Mouse (Mus musculus) stomach, embryonic 16.5 days (tissue): ENCODE data around the gene H2-M10.6. TPM values are rescaled to one million over a fixed set of nuclear protein-coding genes. Genes with fewer than 3 reads are reported as not detected.
"Not testable (repeated sequence)": the region's sequence is repeated elsewhere in the genome, so short reads cannot be mapped to it uniquely, and the experiment has no call there.

Experiments used
- ATAC-seq: fragments of 200-750 bp; cut with Nextera tagmentation; 2 replicates; pipeline ENCODE4 v1.8.0; 2017; ENCODE audit warnings: moderate number of reproducible peaks, moderate TSS enrichment; ENCODE audit not compliant: insufficient read depth, low FRiP score
- H3K27ac ChIP-seq: fragments of 300-500 bp; sonication (generic); 2 replicates; pipeline ENCODE4 v1.5.1; 2014; ENCODE audit warnings: low read length
- H3K27me3 ChIP-seq: fragments of 300-500 bp; sonication (generic); 2 replicates; pipeline ENCODE4 v1.6.1; 2014; ENCODE audit warnings: low read length, control low read depth, mixed read lengths; ENCODE audit not compliant: control insufficient read depth, insufficient read depth
- H3K36me3 ChIP-seq: fragments of 300-500 bp; sonication (generic); 2 replicates; pipeline ENCODE4 v1.6.1; 2014; ENCODE audit warnings: low read length; ENCODE audit not compliant: control insufficient read depth, insufficient read depth
- H3K4me1 ChIP-seq: fragments of 300-500 bp; sonication (generic); 2 replicates; pipeline ENCODE4 v1.6.1; 2014; ENCODE audit warnings: low read length, control low read depth, mixed read lengths; ENCODE audit not compliant: control insufficient read depth, insufficient read depth
- H3K4me2 ChIP-seq: fragments of 300-500 bp; sonication (generic); 2 replicates; pipeline ENCODE4 v1.6.1; 2014; ENCODE audit warnings: low read depth, low read length, mixed read lengths
- H3K4me3 ChIP-seq: fragments of 300-500 bp; sonication (generic); replicated peaks from 2 replicates; pipeline ENCODE4 v1.5.1; 2014; ENCODE audit warnings: mild to moderate bottlenecking, low read length
- H3K9ac ChIP-seq: fragments of 300-500 bp; sonication (generic); 2 replicates; pipeline ENCODE4 v1.6.1; 2014; ENCODE audit warnings: low read length
- H3K9me3 ChIP-seq: fragments of 300-500 bp; sonication (generic); replicated peaks from 2 replicates; pipeline ENCODE4 v1.6.1; 2016; ENCODE audit warnings: low read length, control low read depth; ENCODE audit not compliant: control insufficient read depth
- WGBS: fragments of 180-500 bp; shearing (Covaris S2); extraction: QIAGEN DNeasy Blood & Tissue Kit; methylation state at CpG from one replicate; pipeline ENCODE4 v1.1.7; 2014; 5-methylcytosine and 5-hydroxymethylcytosine counted together
- polyA plus RNA-seq: library from polyadenylated mRNA; unstranded; fragments of >200 nt; fragmentation: Nextera tagmentation; extraction: Ambion mirVana; gene quantifications from 2 replicates; pipeline ENCODE4 v1.2.1, GENCODE M21; 2015

Gene H2-M10.6
- polyA plus RNA-seq: not detected in 2 replicates

DNA sequence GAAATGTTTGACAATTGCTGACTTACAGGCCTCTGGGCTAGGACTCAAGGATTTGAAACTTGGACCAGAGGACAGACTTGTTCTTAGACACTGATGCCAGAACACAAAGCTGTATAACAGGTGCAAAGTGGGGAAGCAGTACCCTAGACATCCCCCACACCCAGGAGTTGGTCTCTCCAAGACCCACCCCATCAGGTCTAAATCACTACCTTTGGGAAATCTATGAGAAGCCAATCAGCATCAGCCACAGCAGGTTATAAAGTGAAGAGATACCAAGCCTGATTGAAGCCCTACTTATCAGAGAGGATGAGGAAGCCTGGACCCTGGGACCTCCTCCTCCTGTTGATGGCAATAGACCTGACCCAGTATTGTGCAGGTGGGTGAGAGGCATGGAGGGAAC lies at the start of gene H2-M10.6:
TSS of gene H2-M10.6 (plus strand) at position 301 of the 400 bp plus-strand sequence.
- Histone ChIP-seq H3K9ac (no peak within 1 kb of the TSS), H3K4me3 (no peak within 1 kb of the TSS), H3K9me3 (no peaks in the 10 kb centered on the region), H3K27me3 (no peaks in the 10 kb centered on the region), H3K27ac (no peak within 1 kb of the TSS), H3K36me3 (no peaks in the 10 kb centered on the region), H3K4me1 (no peaks in the 10 kb centered on the region), H3K4me2 (no peak within 1 kb of the TSS)
- no peak for ATAC-seq

DNA sequence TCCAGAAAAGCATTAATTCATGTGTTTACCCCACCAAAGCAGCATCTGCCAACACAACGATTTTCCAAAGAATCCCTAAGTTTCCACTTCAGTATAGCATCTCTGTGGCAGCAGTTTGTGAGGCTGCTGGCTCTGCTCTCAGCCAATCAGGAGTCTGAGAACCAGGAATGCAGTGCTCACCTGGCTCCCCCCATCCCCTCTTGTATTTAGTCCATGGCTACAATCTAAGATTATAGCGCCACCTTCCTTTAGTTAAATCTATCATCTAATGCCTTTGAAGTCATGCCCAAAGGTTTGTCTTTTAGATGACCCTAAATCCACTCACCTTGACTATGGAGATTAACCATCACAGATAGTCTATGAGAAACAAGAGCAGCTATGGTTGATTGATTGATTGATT lies 48.2 kb upstream of the H2-M10.6 start:
- Histone ChIP-seq H3K4me1 (no peaks in the 10 kb centered on the region), H3K27ac (no peak overlapping the region), H3K4me3 (no peak overlapping the region), H3K9me3 (no peaks in the 10 kb centered on the region), H3K36me3 (no peaks in the 10 kb centered on the region), H3K27me3 (no peaks in the 10 kb centered on the region), H3K4me2 (no peak overlapping the region), H3K9ac (no peak overlapping the region)
- no peak for ATAC-seq
- WGBS: 58% methylated on average over 2 of the region's 2 CpGs

DNA sequence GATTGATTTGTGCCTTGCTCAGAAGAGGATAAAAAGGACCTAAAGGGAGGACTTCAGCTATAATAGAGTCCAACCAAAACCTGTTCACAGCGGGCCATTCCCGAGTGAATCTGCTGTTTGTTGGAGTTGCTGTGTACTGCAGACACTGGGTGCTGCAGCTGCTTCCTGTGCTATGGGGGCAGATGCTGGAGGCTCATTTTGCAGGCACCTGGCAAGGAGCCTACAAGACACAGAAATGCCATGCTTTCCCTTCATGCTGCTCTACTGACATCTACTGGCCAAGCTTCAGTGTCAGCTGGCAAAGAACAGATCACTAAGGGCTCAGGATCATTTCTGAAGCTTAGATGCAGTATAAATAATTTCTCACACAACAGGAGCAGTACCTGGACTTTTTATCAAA lies 47.7 kb upstream of the H2-M10.6 start:
- H3K36me3 ChIP-seq, H3K9ac ChIP-seq, H3K27me3 ChIP-seq, H3K4me2 ChIP-seq, H3K4me1 ChIP-seq, H3K27ac ChIP-seq, H3K9me3 ChIP-seq, H3K4me3 ChIP-seq, ATAC-seq: not testable (repeated sequence)
- 35% methylated on average over 2 of the region's 2 CpGs for WGBS

DNA sequence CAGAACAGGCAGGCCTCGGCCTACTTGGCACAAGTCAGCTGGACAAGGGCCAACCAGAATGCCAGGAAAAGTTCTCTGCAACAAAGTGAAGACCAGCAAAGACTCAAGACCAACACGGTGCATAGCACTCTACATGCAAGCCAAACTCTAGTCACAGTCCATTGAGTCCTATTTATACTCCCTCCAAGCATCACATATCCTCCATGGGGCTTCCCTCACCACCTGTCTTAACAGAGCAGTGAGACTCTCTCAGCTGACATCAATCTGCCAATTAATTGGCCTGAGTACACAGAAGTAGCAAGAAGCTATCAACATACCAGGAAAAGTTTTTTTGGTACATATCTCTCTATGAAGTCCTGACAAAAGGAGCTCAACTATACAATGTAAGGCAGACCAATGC lies 46.6 kb upstream of the H2-M10.6 start:
- ATAC-seq: not testable (repeated sequence)

DNA sequence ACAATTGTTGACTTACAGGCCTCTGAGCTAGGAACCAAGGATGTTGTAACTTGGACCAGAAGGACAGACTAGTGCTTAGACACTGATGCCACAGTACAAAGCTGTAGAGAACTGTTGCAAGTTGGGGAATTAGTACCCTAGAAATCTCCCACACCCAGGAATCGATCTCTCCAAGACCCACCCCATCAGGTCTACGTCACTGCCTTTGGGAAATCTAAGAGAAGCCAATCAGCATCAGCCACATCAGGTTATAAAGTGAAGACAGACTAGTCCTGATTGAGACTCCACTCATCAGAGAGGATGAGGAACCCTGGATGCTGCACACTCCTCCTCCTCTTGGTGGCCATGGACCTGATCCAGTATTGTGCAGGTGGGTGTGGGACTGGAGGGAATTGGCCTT lies 39.4 kb upstream of the H2-M10.6 start, which contains the start of gene H2-M10.5:
TSS of gene H2-M10.5 (plus strand) at position 301 of the 400 bp plus-strand sequence.
- not testable (repeated sequence) for H3K4me3 ChIP-seq, H3K4me2 ChIP-seq, H3K9ac ChIP-seq, H3K4me1 ChIP-seq, H3K36me3 ChIP-seq, H3K27ac ChIP-seq, H3K27me3 ChIP-seq, H3K9me3 ChIP-seq, ATAC-seq
- WGBS: 89% methylated on average over 2 of the region's 2 CpGs

More for the DNA sequence above, 46.6 kb upstream of the H2-M10.6 start:
- H3K9ac ChIP-seq, H3K36me3 ChIP-seq, H3K27ac ChIP-seq, H3K9me3 ChIP-seq, H3K4me3 ChIP-seq, H3K4me2 ChIP-seq, H3K27me3 ChIP-seq, H3K4me1 ChIP-seq: not testable (repeated sequence)
- WGBS: 50% methylated on average over 2 of the region's 2 CpGs

DNA sequence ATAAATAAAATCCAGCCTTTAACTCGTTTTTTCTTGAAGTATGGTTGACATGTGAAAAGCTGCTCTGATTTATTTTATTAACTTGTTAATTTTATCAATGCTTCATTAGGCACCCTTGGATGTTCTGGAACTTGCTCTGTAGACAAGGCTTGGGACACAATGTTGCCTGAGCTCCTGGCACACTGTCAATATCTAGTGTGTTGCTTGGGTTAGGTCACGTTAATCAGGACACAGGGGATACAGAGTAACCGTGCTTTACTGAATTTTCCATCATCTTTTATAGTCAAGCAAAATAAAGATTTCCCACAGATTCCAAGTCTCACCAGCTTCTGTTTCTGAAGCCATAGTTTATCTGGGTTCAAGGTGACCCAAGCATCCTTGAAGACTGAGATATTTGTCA lies 30.4 kb upstream of the H2-M10.6 start:
- ATAC-seq: no peak
- Histone ChIP-seq H3K9ac (no peak overlapping the region), H3K4me3 (no peak overlapping the region), H3K27me3 (no peaks in the 10 kb centered on the region), H3K27ac (no peak overlapping the region), H3K9me3 (no peaks in the 10 kb centered on the region), H3K36me3 (no peaks in the 10 kb centered on the region), H3K4me2 (no peak overlapping the region), H3K4me1 (no peaks in the 10 kb centered on the region)
- 53% methylated on average over 3 of the region's 3 CpGs for WGBS

DNA sequence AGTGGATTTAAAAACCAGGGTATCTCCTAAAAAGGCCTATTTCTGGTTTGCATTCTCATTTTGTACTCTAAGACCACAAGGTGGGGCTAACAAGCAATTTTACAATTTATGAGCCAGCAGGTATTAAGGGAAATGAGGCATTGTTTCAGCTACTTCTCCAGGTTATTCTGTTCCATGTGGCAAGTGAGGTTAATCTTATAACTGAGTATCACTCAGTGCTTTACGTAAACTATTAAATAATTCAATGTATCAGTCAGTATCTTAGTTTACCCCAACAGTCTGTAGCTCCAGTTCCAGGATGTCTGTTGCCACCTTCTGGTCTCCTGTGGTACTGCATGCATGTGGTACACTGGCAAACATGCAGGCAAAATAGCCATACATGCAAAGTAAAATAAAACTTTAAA lies 25.5 kb upstream of the H2-M10.6 start:
- not testable (repeated sequence) for H3K9ac ChIP-seq, H3K4me1 ChIP-seq, H3K9me3 ChIP-seq, ATAC-seq, H3K4me2 ChIP-seq, H3K36me3 ChIP-seq, H3K27ac ChIP-seq, H3K4me3 ChIP-seq, H3K27me3 ChIP-seq
- WGBS: 39% methylated on average over 1 of the region's 1 CpGs

DNA sequence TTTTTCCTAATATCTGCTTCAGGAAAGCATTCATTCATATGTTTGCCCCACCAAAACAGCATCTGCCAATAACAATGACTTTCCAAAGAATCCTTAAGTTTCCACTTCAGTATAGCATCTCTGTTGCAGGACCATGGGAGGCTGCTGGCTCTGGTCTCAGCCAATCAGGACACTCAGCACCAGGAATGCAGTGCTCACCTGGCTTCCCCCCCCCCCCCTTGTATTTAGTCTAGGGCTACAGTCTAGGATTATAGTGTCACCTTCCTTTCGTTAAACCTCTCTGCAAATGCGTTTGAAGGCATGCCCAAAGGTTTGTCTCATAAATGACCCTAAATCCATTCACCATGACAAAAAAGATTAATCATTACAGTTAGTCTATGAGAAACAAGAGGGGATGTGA lies 23.6 kb upstream of the H2-M10.6 start:
- Histone ChIP-seq H3K9ac (no peak overlapping the region), H3K4me2 (no peak overlapping the region), H3K4me3 (no peak overlapping the region), H3K4me1 (no peaks in the 10 kb centered on the region), H3K27ac (no peak overlapping the region), H3K27me3 (no peaks in the 10 kb centered on the region), H3K36me3 (no peaks in the 10 kb centered on the region), H3K9me3 (no peaks in the 10 kb centered on the region)
- WGBS: 61% methylated on average over 2 of the region's 2 CpGs
- no peak for ATAC-seq

DNA sequence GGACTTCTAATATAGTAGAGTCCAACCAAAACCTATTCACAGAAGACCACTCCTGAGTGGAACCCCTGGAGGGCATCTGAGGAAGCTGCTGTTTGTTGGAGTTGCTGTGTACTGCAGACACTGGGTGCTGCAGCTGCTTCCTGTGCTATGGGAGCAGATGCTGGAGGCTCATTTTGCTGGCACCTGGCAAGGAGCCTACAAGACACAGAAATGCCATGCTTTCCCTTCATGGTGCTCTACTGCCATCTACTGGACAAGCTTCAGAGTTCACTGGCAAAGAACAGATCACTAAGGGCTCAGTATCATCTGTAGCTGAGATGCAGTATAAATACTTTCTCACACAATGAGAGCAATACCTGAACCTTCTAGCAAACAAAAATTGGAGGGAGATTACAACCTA lies 23.2 kb upstream of the H2-M10.6 start:
- ATAC-seq: peak; percentile 17; the same call in 1 of the 2 replicates
- not testable (repeated sequence) for H3K27me3 ChIP-seq

DNA sequence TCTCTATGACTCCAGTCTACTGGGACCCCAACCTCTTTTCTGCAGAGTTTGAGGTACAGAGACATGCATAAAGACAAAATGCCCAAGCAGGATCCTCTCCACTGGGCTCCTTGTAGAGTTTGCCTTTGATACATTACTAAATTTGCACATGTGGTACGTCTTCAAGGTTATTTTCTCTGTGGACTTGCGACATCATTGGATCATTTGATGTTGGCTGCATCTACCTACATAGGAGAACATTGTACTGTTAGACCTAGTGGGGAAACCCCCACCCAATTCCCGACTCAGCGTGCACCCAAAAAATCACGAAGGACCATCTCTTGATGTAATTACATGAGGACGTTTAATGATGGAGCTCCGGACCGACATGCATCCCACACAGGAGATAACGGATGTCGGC lies 12.5 kb upstream of the H2-M10.6 start:
- H3K27me3 ChIP-seq: no peaks in the 10 kb centered on the region
- no peaks in the 10 kb centered on the region for H3K36me3 ChIP-seq
- no peak overlapping the region for H3K4me2 ChIP-seq
- no peak overlapping the region for H3K27ac ChIP-seq
- H3K4me3 ChIP-seq: no peak overlapping the region
- no peaks in the 10 kb centered on the region for H3K4me1 ChIP-seq
- ATAC-seq: no peak
- no peak overlapping the region for H3K9ac ChIP-seq
- H3K9me3 ChIP-seq: no peaks in the 10 kb centered on the region
- 62% methylated on average over 10 of the region's 10 CpGs for WGBS

More for the DNA sequence above, 23.2 kb upstream of the H2-M10.6 start:
- H3K9me3 ChIP-seq, H3K9ac ChIP-seq, H3K4me1 ChIP-seq, H3K4me3 ChIP-seq, H3K36me3 ChIP-seq, H3K27ac ChIP-seq, H3K4me2 ChIP-seq: not testable (repeated sequence)
